Mouse (Mus musculus) 3T3-L1 (cell line): ENCODE measurements around the gene Fam187b.
"Not testable (repeated sequence)": the region's sequence is repeated elsewhere in the genome, so short reads cannot be mapped to it uniquely, and the experiment has no call there.

Experiments used
- DNase-seq: peaks from one replicate; pipeline ENCODE4 v3.0.0-alpha.2; 2015; ENCODE audit warnings: low read depth, low spot score

The Fam187b gene

DNA sequence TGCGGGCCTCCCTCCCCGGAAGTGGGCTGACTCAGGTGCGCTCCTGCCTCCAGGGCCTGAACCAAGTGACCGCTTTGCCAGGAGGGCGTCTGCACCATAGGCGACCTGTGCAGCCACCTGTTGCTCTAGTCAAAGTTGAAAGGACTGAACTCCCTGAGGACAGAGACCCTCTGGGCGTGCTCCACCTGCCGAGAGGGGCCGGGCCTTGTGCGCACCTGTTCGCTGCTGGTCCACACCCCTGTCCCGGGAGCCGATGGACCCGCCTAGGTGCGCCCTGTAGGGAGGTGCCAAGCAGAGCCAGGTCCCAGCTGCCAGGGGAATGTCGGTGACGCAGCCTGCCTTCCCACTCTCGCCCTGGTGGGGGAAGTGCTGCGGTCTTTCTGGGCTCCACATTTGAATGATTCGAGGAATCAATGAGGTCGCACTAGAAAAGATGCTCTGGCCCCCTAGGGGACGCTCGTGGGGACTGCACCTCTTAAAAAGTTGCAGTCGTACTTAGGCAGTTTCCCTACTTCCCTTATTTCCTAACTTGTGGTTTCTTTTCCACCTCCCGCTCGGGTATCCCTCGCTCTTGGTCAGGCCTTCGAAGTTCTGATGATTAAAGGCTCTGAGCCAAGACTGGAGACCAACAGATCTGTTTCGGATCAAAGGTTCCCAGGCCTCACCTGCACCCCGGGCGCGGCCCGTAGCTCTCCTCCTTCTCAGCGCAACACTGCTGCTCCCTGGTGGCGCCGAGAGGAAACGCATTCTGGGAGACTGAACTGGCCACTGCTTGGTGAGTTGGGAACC lies at the start of gene Fam187b:
Fam187b (plus strand) TSS at position 290 of the 789 bp plus-strand sequence.
- DNase-seq, result peak; percentile 79

DNA sequence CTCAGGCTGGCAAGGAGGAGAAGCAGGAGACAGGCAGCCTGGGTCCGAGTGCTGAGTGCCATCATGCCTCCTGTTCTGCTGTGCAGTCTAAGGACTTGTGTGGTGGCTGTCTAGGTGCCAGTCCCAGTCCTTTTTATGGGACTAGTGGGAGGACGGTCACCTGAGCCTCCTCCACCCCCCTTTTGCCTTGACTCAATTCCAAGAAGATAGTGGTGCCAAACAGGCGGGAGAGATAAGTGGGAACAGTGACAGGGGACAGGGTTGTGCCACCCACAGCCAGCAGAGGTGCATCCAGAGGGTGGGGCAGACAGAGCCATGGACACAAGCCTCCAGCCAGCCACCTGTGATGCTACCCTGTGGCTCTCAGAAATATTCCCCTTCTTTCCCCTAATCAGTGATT lies 49.5 kb upstream of the Fam187b start:
- no peak for DNase-seq

DNA sequence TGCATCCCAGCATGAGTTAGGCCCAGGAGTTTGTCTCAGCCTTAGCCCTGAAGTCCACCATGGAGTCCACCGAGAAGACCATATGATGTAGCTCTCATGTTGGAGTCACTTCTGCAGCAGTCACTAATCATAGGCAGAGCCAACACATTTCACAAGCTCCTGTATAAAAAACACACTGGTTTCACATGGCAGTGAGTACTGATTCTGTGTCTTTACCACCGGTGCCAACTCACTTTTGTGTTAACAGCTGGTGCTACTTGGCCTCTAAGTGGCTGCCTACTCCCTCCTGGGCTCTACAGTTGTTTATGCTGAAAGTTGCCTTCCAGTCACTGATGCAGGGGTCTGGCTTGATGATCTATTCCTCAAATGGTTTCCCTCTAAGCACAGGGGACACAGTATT lies 49.0 kb upstream of the Fam187b start, which contains the start of gene Hamp2:
Hamp2 (minus strand) TSS at position 101 of the 400 bp plus-strand sequence.
- not testable (repeated sequence) for DNase-seq

DNA sequence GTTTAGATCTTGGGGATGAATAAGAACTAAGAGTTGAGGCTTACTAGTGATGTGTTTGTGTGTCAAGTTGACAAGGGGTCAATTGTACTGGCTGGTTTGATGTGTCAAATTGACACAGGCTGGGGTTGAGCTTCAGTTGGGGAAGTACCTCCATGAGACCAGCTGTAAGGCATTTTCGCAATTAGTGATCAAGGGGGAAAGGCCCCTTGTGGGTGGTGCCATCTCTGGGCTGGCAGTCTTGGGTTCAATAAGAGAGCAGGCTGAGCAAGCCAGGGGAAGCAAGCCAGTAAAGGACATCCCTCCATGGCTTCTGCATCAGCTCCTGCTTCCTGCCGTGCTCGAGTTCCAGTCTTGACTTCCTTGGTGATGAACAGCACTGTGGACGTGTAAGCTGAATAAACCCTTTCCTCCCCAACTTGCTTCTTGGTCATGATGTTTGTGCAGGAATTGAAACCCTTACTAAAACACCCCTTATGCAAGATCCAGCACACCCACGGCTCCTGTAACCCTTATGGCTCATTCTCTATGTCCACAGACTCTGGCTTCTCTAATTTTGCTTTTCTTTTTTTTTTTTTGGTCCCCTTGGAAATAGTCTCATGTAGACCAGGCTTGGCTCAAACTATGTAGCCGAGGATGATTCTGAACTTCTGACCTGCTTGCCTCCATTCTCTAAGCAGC lies 38.0 kb upstream of the Fam187b start:
- DNase-seq, result not testable (repeated sequence)

DNA sequence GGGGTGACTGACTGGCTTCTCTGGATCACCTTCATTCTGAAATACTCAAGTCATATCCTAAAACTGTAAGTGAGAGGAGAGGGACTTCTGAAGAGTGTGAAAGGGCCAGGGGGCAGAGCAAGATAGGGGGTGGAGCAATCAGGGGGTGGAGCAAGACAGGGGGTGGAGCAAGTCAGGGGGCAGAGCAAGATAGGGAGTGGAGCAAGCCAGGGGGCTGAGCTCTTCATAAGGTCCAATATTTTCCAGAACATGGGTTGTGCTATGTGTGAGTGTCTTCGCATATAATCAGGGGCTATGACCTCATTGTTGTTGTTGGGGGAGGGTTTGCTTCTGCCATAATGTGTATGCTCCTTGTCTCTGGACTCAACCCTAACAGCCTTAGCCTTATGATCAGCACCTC lies 33.5 kb upstream of the Fam187b start:
- not testable (repeated sequence) for DNase-seq

DNA sequence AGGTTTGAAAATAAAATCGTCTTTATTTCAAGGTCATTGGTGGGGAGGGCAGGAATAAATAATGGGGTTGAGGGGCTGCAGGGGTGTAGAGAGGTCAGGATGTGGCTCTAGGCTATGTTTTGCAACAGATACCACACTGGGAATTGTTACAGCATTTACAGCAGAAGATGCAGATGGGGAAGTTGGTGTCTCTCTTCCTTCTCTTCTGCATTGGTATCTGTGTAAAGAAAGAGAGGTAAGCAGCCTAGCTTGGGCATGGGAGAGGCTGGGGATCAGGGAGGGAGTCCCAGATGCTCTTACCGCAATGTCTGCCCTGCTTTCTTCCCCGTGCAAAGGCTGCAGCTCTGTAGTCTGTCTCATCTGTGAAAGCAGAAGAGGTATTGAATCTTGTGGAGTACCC lies 31.2 kb upstream of the Fam187b start:
- DNase-seq, result not testable (repeated sequence)

DNA sequence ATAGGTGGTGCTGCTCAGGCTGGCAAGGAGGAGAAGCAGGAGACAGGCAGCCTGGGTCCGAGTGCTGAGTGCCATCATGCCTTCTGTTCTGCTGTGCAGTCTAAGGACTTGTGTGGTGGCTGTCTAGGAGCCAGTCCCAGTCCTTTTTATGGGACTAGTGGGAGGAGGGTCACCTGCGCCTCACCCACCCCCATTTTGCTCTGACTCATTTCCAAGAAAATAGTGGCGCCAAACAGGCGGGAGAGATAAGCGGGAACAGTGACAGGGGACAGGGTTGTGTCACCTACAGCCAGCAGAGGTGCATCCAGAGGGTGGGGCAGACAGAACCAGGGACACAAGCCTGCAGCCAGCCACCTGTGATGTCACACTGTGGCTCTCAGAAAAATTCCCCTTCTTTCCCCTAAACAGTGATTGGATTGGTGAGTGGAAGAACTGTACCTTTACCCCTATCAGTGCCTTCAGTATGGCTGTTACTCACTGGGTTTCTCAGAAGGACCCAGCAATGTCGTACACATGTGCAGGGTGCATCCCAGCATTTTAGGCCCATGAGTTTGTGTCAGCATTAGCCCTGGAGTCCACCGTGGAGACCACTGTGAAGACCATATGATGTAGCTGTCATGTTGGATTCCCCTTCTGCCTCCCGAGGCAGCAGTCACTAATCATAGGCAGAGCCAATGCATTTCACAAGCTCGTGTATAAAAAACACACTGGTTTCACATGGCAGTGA lies 29.5 kb upstream of the Fam187b start, which contains the start of gene Hamp:
Hamp (minus strand) TSS at position 124 of the 727 bp plus-strand sequence.
- no peak for DNase-seq

DNA sequence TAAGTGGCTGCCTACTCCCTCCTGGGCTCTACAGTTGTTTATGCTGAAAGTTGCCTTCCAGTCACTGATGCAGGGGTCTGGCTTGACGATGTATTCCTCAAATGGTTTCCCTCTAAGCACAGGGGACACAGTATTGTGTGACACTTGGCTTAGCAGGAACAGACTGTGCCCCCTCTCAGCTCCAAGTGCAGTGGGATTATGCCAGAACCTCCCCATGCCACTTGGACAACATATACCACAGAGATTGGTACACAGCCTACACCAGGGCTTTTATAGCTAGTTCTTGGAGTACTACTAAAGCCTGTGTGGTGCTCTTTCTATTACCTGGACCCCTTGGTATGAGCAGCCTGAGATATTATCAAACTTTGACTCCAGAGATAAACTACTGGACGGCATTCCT lies 28.9 kb upstream of the Fam187b start:
- DNase-seq, result not testable (repeated sequence)

DNA sequence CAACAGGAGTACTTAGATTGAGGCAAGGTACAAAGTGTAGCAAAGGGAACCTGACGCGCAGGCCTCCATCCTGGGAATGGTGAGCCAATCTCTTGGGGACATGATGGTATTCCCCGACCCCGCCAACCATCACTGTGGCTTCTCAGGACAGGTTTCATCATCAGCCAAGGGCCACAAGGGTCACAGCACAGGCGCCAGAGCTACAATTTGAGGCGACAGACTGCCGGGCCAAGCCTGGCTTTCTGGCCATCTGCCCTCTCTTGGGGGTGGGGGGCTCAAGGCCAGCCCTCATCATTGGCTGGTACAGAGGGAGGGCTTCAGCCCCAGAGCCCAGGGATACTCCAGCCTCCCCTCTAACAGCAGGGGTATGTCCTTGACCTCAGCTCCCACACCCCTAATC lies 28.1 kb upstream of the Fam187b start:
- not testable (repeated sequence) for DNase-seq

DNA sequence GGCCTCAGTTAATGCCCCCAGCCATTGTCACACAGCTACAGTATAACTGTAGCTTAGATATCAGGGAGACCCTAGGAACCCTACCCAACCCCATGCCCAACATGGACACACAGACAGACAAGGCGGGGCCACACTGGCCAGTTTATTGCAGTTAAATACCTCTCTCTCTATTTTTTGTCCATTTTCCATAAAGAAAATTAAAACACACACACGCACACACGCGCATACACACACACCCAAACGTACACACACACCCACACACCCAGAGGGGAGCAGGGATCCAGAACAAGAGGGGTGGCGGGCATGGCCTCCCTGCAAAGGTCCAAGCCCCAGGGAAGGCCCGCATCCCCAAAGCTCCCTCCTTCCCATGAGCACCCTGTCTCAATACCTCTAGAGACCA lies 27.7 kb upstream of the Fam187b start:
- no peak for DNase-seq

DNA sequence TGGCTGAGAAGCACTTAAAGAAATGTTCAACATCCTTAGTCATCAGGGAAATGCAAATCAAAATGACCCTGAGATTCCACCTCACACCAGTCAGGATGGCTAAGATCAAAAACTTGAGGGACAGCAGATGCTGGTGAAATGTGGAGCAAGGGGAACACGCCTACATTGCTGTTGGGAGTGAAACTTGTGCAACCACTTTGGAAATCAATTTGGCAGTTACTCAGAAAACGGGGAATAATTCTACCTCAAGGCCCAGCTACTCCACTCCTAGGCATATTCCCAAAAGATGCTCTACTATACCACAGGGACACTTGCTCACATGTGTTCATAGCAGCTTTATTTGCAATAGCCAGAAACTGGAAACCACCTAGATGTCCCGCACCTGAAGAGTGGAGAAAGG lies 23.7 kb upstream of the Fam187b start:
- not testable (repeated sequence) for DNase-seq

DNA sequence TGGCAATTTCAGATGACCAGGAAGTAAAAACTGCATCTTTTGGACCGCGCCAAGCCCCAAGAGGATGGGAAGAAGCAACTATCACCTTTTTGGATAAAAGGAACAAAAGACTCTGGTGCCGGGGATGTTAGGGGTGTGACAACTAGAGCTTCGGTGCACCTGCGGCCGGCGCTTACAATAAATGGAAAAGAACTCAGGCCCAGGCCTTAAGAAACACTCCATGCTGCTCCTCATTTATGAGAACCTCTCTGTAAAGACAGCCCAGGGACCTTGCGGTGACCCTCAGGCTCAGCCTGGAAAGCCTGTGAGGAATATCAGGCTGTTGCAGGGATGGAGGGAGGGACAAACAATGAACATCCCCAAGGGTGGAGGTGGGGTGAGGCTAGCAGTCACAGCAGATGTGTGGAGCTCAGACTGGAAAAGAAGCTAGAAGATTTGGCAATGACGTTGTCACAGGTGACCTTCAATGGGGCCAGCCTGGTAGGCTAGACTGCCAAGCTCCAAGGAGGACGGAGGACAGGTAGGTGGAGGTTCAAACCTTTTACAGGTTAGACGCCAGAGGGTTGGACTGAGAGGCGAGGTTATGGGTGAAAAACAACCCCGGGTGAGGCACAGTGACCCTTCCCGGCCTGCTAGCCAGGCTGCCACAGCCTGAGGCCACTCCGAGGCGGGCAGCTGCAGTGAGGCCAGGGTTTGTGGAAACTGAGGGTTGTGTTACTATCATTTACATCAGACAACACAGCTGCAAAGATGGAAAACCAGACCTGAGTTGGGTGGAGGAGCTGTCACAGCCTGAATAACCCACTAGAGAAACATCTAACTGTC lies 20.9 kb upstream of the Fam187b start:
- DNase-seq, result no peak

DNA sequence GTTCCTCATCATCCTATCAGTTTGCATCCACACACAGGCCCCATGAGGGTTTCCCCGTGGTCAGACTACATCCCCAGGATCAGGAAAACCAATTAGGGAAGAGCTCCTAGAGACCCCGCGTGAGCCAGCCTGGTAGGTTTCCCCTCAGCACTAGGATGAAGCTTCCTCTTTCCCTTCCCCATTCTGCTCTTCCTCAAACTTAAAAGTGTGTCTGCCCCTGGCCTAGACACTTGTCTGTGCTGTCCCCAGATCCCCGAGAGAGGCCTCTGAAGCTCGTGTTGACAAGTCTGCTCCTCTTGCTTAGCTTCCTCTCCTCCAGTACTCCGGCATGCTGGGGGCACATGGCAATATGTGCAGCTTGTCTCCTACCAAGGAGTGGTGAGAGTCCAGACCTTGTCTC lies 20.1 kb upstream of the Fam187b start:
- no peak for DNase-seq

DNA sequence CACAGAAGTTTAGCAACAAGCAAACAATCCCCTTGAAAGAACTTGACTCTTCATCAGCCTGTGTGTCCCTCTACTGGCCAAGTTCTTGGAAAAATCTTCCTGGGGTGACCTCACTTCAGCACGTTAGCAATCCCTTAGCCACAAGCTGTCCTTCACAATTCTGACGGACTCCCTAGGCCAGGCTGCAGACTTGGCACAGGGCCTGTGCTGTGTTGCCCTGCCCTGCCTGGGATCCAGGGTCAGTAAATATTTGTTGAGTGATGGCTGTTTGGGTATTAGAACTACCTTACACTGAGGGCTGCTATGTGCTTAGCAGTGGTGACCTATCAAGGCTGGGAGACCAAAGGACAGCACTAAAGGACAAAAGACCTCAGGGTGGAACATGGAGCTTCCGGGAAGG lies 19.6 kb upstream of the Fam187b start:
- DNase-seq, result peak; percentile 9

DNA sequence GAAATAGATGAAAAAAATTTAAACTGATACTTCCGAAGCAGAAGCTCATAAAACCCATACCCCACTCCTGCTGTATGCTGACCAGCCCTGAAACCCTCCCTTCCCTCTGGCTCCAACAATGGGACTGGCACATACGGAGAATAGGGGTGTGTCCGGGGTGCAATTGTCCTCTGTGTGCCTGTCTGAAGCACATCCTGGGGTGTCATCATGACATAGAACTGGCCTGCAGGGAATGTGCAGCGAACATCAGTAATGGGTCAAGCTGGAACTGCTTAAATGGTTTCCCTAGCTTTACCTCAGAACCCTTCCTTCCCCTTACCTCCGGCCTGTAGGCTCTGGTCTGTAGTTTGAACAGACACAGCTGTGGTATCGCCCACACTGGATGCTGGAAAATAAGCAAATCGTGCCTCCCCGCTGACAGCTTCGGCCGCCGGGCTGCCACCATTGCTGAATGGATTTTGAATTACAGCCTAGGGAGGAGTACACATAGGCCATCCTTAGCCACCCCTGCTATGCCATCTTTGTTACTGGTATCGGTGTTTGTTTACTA lies 18.5 kb upstream of the Fam187b start:
- DNase-seq, result no peak

DNA sequence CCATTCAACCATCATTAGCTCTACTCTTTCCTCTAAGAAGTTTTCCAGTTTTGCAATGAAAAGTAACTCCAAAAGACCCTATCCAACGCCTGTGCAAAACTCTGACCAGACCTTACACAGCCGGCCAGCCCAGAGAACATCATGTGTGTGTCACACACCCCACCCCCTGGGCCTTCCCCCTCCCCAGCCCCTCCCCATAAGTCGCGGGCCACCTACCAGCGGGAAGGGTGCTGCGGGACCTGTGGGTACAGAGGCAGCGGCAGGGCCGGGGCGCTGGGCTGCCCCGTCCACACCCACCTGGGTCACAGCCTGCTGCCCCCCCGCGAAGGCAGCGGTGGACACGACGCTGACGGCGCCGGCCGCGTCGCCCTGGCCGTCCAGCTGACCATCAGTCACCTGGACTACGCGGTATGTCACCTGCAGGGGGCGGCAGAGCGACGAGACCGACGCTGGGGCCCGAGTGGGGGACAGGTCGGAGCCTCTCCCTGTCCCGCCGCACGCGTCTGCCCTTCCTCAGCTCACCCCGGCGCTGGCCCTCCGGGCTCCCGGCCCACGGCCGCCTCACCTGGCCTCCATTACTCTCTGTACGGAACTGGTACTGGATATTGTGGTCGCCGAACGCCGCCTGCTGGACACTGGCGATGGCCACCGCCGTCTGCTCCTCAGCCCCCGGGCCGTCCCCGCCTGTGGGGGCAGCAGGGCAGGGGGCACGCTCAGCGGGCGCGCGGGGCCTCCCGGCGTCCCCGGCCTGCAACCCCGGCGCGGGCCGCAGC lies 17.8 kb upstream of the Fam187b start:
- peak; percentile 79 for DNase-seq

DNA sequence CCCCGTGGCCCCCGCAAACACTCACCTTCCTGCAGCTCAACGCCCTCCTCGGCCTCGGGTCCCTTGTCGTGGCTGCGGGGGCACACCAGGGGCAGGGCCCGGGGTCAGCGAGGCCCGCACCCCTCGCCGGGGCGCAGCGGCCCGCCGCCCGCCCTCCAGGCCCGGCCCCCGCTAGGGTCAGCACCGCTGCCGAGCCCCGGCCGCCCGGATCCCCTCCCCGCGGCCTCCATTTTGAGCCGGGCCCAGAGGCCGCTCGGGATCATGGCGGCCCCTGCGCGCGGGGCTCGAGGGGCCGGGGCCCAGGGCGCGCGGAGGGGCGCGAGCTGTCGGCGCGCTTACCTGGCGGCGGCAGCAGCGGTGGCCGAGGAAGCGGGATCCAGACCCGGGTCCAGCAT lies 17.2 kb upstream of the Fam187b start:
- DNase-seq, result no peak

DNA sequence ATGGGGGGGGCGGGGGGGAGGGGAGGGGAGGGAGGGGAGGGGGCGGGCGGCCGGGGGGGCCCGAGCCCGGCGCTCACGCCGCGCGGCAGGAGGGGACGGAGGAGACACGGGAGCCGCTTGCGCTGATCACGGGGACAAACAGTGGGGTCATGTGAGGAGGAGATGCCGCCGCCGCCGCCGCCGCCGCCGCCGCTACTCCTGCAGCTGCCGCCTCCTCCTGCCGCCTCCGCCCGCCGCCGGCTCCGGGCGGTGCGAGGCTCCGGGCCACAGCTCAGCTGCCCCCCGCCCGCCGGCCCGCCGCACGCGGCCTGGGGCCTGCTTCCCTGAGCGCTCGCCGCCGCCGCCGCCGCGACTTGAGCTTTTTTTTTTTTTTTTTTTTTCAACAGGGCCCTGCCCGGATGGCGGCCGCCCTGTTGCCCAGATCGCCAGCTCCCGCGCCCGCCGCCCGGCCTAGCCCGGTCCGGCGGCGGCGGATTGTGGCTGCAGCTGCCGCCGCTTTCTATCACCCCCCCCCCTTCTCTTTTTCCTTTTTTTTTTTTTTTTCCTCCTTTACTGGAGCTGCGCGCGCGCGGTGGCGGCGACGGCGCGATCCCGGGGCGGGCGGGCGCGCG lies 16.7 kb upstream of the Fam187b start, which contains the start of gene Usf2:
Usf2 (minus strand) TSS at position 48 of the 611 bp plus-strand sequence.
- DNase-seq, result peak; percentile 62

DNA sequence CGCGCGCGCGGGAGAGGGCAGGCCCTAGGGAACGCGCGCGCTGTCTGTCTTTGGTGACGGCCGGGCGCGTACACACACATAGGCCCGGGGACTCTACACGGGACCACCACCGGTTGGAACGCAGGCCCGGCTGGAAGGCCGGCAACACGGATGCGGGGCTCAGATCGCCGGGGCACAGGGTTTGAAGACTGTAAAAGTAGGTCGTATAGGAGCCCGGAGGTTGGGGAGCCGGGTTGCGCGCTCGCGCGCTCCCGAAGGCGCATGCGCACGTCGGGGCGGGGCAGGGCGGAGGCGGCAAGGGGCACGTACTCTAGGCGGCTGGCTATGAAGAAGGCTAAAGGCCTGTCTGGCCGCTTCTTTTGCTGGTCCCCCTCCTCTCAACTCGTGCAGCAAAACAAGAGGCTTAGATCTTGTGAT lies 16.2 kb upstream of the Fam187b start:
- DNase-seq, result peak; percentile 74
